Mouse (Mus musculus): ENCODE data around the gene Nkapl. TPM values are rescaled to one million over a fixed set of nuclear protein-coding genes. Genes with fewer than 3 reads are reported as not detected.
"Not testable (repeated sequence)": the region's sequence is repeated elsewhere in the genome, so short reads cannot be mapped to it uniquely, and the experiment has no call there.

The Nkapl gene
- polyA plus RNA-seq, 1 experiment from 2014 or later, result 2.1 TPM

DNA sequence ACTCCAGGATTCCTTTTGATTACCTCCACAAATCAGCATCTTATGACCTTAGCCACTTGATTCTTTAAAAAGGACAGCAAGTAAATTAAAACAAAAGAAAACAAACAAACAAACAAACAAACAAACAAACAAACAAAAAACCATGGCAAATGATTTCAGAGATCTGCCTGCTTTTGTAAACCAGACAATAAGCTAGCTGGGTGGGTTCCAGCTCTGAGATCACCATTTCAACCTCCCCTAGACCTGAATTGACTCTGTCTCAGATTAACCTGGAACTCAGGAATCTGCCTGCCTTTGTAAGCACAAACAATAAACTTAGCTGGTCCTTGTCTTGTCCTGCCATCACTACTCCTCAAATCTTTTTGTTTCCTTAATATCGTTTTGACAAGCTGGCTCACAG, 18.6 kb upstream of the Nkapl start:
- Histone ChIP-seq H3K27ac (ENCODE audit: low read depth, low read length) (no peak overlapping the region), H3K36me3 (ENCODE audit: control insufficient read depth, insufficient read depth) (peaks cover 6% of the 10 kb centered on the region; the same call in 1 of the 2 replicates), H3K27me3 (replicated peaks; ENCODE audit: control insufficient read depth, insufficient read depth, low read length) (no peaks in the 10 kb centered on the region), H3K9ac (ENCODE audit: low read depth, low read length) (no peak overlapping the region), H3K4me3 (ENCODE audit: low read depth, low read length) (no peak overlapping the region), H3K9me3 (ENCODE audit: control insufficient read depth) (no peaks in the 10 kb centered on the region), H3K4me2 (replicated peaks; ENCODE audit: low read depth) (no peak overlapping the region), H3K4me1 (replicated peaks; ENCODE audit: control insufficient read depth, insufficient read depth, low read length) (no peaks in the 10 kb centered on the region)
- 92% methylated on average over 1 of the region's 1 CpGs for WGBS
- TF ChIP-seq CTCF (IDR thresholded peaks at IDR 0.05; ENCODE audit: low read depth), result no peak
- ATAC-seq, result no peak

DNA sequence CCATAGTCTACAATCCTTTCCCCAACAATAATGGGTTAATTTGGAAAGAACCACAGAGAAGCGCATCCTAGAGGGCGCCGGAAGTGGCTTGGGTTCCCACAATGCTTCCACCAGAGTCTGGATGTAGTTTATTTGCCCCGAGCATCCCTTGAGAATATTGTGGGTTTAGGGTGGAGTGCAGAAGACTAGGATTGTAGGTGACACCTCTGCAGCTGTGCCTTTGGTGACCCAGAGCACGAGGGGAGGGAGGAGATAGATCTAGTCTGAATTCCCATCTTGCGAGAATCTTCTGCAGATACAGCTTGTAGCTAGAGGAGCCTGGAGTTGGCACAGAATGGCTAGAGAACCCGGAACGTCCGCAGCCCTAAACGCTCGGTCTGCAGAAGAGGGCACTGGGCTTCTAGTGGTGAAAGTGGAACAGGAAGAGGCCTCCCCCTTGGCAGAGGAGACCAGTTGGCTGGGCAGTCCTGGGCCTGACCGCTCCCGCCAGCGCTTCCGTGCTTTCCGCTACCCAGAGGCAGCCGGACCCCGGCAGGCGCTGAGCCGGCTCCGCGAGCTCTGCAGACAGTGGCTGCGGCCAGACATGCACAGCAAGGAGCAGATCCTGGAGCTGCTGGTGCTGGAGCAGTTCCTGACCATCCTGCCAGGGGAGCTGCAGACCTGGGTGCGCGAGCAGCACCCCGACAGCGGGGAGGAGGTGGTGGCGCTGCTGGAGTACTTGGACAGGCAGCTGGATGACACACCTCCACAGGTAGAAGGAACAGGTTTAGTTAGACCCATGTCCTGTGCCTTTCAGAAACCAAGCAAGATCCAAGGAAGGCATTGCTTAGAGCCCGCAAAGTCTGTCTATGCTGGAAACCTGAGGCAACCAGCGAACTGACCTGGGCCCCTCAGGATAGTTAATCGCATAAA, 10.7 kb upstream of the Nkapl start, which contains the start of the genes Zkscan4 and Gm10065:
TSS of gene Zkscan4 (plus strand) at position 149 of the 912 bp plus-strand sequence.
TSS of gene Gm10065 (minus strand) at position 683 of the 912 bp plus-strand sequence.
- not testable (repeated sequence) for H3K4me1 ChIP-seq (replicated peaks; ENCODE audit: control insufficient read depth, insufficient read depth, low read length); H3K9me3 ChIP-seq (ENCODE audit: control insufficient read depth); H3K36me3 ChIP-seq (ENCODE audit: control insufficient read depth, insufficient read depth); H3K27me3 ChIP-seq (replicated peaks; ENCODE audit: control insufficient read depth, insufficient read depth, low read length)
- peak within 1 kb of the TSS; percentile 57 for H3K27ac ChIP-seq (ENCODE audit: low read depth, low read length)
- TF ChIP-seq CTCF (IDR thresholded peaks at IDR 0.05; ENCODE audit: low read depth), result peak; percentile 35; the same call in 1 of the 2 replicates
- 3% methylated on average over 30 of the region's 31 CpGs for WGBS
- H3K4me3 ChIP-seq (ENCODE audit: low read depth, low read length), result peak within 1 kb of the TSS; percentile 59
- H3K9ac ChIP-seq (ENCODE audit: low read depth, low read length), result peak within 1 kb of the TSS; percentile 45
- peak; percentile 76 for ATAC-seq
- peak within 1 kb of the TSS; percentile 80 for H3K4me2 ChIP-seq (replicated peaks; ENCODE audit: low read depth)

DNA sequence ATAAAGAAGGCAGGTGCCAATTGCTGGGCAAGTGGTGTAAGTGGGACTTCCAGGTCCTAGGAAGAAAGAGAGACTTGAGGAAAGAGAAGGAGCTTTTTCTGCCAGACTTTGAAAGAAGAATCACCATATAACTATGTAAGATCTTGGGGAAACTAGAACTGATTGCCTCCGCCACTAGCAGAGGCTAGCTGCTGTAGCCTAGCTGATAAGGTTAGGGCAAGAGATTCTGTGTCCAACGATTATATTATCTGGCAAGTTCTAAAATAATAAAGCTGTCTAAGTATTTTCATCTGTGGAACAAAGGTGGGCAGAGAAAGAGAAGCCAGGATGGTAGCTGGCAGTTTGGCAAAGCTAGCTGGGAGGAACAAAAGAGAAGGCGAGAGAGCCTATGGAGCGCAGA, 4.1 kb upstream of the Nkapl start:
- no peak for TF ChIP-seq CTCF (IDR thresholded peaks at IDR 0.05; ENCODE audit: low read depth)
- H3K36me3 ChIP-seq (ENCODE audit: control insufficient read depth, insufficient read depth), result no peaks in the 10 kb centered on the region
- H3K4me1 ChIP-seq (replicated peaks; ENCODE audit: control insufficient read depth, insufficient read depth, low read length), result 0 out of 2 replicates have a peak, but pooled peaks cover 6% of the 10 kb centered on the region
- 39% methylated on average over 4 of the region's 4 CpGs for WGBS
- no peaks in the 10 kb centered on the region for H3K9me3 ChIP-seq (ENCODE audit: control insufficient read depth)
- H3K4me2 ChIP-seq (replicated peaks; ENCODE audit: low read depth), result no peak overlapping the region
- no peak overlapping the region for H3K9ac ChIP-seq (ENCODE audit: low read depth, low read length)
- H3K27me3 ChIP-seq (replicated peaks; ENCODE audit: control insufficient read depth, insufficient read depth, low read length), result no peaks in the 10 kb centered on the region
- H3K4me3 ChIP-seq (ENCODE audit: low read depth, low read length), result no peak overlapping the region
- ATAC-seq, result no peak
- H3K27ac ChIP-seq (ENCODE audit: low read depth, low read length), result no peak overlapping the region

DNA sequence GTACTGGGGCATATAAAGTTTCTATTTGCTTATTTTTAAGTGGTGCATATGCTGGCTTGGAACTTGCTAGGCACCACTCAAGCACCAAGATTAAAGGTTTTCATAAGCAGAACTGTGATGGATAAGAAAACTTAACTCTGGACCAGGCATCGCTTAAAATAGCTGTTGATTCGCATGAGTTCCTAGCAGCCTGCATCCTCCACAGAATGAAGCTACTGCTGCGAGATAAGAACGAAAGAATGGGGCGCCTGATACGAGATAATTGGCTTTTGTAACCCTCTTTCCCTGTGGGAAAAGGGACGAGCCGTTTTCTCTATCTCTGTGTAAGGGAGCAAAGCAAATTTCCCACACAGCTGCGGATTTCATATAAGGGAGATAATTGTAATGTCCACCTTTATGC, 788 bp upstream of the Nkapl start:
- H3K27me3 ChIP-seq (replicated peaks; ENCODE audit: control insufficient read depth, insufficient read depth, low read length), result no peaks in the 10 kb centered on the region
- 0 out of 2 replicates have a peak, but pooled peaks cover 8% of the 10 kb centered on the region for H3K4me1 ChIP-seq (replicated peaks; ENCODE audit: control insufficient read depth, insufficient read depth, low read length)
- ATAC-seq, result no peak
- no peak overlapping the region for H3K27ac ChIP-seq (ENCODE audit: low read depth, low read length)
- peak overlapping the region; percentile 94; the same call in 1 of the 2 replicates for H3K4me2 ChIP-seq (replicated peaks; ENCODE audit: low read depth)
- no peak for TF ChIP-seq CTCF (IDR thresholded peaks at IDR 0.05; ENCODE audit: low read depth)
- H3K9me3 ChIP-seq (ENCODE audit: control insufficient read depth), result no peaks in the 10 kb centered on the region
- no peaks in the 10 kb centered on the region for H3K36me3 ChIP-seq (ENCODE audit: control insufficient read depth, insufficient read depth)
- no peak overlapping the region for H3K9ac ChIP-seq (ENCODE audit: low read depth, low read length)
- no peak overlapping the region for H3K4me3 ChIP-seq (ENCODE audit: low read depth, low read length)
- WGBS, result 45% methylated on average over 9 of the region's 9 CpGs

DNA sequence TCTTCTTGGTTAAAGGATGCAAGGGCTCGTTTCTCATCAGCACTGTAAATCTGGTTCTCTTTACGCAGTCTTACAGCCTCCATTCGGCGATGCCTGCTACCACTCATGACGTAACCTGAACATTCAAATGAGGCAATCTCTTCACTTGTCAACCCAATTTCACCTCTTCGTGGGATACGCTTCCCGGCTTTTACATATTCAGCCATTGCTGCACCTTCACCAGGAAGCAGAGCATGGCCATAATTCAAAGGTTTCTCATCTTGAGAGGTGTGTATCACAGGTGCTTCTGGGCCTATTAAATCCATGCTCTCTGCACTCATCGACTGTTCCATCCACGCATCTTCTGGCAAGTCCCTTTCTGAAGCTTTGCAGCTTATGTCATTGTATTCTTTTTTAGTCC, 973 bp downstream of the Nkapl start:
- no peak overlapping the region for H3K4me2 ChIP-seq (replicated peaks; ENCODE audit: low read depth)
- 0 out of 2 replicates have a peak, but pooled peaks cover 8% of the 10 kb centered on the region for H3K4me1 ChIP-seq (replicated peaks; ENCODE audit: control insufficient read depth, insufficient read depth, low read length)
- no peak overlapping the region for H3K4me3 ChIP-seq (ENCODE audit: low read depth, low read length)
- H3K9ac ChIP-seq (ENCODE audit: low read depth, low read length), result no peak overlapping the region
- H3K9me3 ChIP-seq (ENCODE audit: control insufficient read depth), result no peaks in the 10 kb centered on the region
- no peak for ATAC-seq
- no peaks in the 10 kb centered on the region for H3K36me3 ChIP-seq (ENCODE audit: control insufficient read depth, insufficient read depth)
- no peak overlapping the region for H3K27ac ChIP-seq (ENCODE audit: low read depth, low read length)
- no peaks in the 10 kb centered on the region for H3K27me3 ChIP-seq (replicated peaks; ENCODE audit: control insufficient read depth, insufficient read depth, low read length)
- WGBS, result 88% methylated on average over 10 of the region's 10 CpGs
- no peak for TF ChIP-seq CTCF (IDR thresholded peaks at IDR 0.05; ENCODE audit: low read depth)

DNA sequence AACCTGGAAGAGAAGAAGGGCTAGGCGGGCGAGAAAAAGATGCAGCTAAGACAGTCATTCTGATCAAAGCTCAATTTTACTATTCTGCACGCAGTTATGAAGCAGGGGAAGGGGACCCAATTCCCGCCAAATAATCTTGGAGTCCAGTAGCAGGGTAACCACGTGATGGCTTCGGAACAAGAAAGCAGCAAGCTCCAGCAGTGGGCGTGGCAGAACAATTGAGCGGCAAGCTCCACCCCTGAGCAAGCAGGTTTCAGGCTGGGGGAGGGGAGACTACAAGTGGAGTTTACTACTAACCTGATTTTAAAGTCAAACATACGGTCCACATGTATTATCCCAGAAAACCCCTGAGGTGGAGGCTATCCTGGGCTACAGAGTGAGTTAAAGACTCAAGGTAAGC, 5.8 kb downstream of the Nkapl start:
- H3K4me2 ChIP-seq (replicated peaks; ENCODE audit: low read depth); ATAC-seq; H3K4me1 ChIP-seq (replicated peaks; ENCODE audit: control insufficient read depth, insufficient read depth, low read length); H3K4me3 ChIP-seq (ENCODE audit: low read depth, low read length); H3K27ac ChIP-seq (ENCODE audit: low read depth, low read length); H3K36me3 ChIP-seq (ENCODE audit: control insufficient read depth, insufficient read depth); H3K27me3 ChIP-seq (replicated peaks; ENCODE audit: control insufficient read depth, insufficient read depth, low read length); H3K9me3 ChIP-seq (ENCODE audit: control insufficient read depth); H3K9ac ChIP-seq (ENCODE audit: low read depth, low read length): not testable (repeated sequence)
- WGBS, result 50% methylated on average over 9 of the region's 9 CpGs

Measured in intestine, postnatal 0 days (tissue).